ENCODE assay signal across 8 mouse cellular contexts in the genomic region with DNA sequence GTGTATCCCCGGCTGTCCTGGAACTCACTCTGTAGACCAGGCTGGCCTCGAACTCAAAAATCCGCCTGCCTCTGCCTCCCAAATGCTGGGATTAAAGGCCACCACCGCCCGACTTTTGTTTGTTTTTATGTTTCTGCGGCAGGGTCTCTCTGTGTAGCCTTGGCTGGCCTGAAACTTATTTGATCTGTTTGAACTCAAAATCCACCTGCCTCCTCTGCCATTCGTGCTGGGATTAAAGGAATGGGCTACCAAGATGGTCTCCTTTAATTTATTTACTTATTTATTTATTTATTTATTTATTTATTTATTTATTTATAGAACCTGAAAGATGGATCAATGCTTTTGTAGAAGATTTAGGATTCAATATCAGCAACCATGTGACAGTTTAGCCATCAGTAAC. TPM values are rescaled to one million over a fixed set of nuclear protein-coding genes. Genes with fewer than 3 reads are reported as not detected.
DNase-seq lines count a peak whose midpoint lies in the region; ATAC-seq and TF ChIP-seq lines count a peak whose summit lies in the region.
"Not testable (repeated sequence)": the region's sequence is repeated elsewhere in the genome, so short reads cannot be mapped to it uniquely, and the experiment has no call there.

No protein-coding gene starts in this region.

- peak overlapping the region; percentile 55 for H3K4me3 ChIP-seq in bone marrow macrophage, adult 2 months (ENCODE audit: insufficient read depth, low read length)
- H3K4me3 ChIP-seq in forebrain, embryonic 10.5 days: peak overlapping the region; percentile 83
- H3K4me3 ChIP-seq in heart, embryonic 13.5 days: peak overlapping the region; percentile 90
- peak overlapping the region; percentile 84 for H3K4me3 ChIP-seq in intestine, embryonic 14.5 days (ENCODE audit: low read depth, low read length)
- H3K4me3 ChIP-seq in limb, embryonic 12.5 days (replicated peaks): peak overlapping the region; percentile 73
- peak overlapping the region; percentile 75 for H3K4me3 ChIP-seq in lung, embryonic 16.5 days (ENCODE audit: low read length)
- peak overlapping the region; percentile 17; the same call in 1 of the 2 replicates for H3K4me3 ChIP-seq in neural tube, embryonic 11.5 days (ENCODE audit: low read depth, low read length)
- peak overlapping the region; percentile 94 for H3K4me3 ChIP-seq in testis, adult 2 months (ENCODE audit: control insufficient read depth, low read depth, low read length)

- H3K4me2 ChIP-seq in heart, embryonic 13.5 days: peak overlapping the region; percentile 84
- H3K4me2 ChIP-seq in intestine, embryonic 14.5 days (ENCODE audit: low read length): peak overlapping the region; percentile 72
- peak overlapping the region; percentile 50 for H3K4me2 ChIP-seq in limb, embryonic 12.5 days
- peak overlapping the region; percentile 61 for H3K4me2 ChIP-seq in lung, embryonic 16.5 days (ENCODE audit: low read depth, low read length)
- peak overlapping the region; percentile 20 for H3K4me2 ChIP-seq in neural tube, embryonic 11.5 days (ENCODE audit: low read depth)

- 25% methylated on average over 7 of the region's 7 CpGs for WGBS in forebrain, embryonic 10.5 days
- WGBS in heart, embryonic 13.5 days: 22% methylated on average over 7 of the region's 7 CpGs
- WGBS in intestine, embryonic 14.5 days: 16% methylated on average over 7 of the region's 7 CpGs
- WGBS in limb, embryonic 12.5 days: 19% methylated on average over 7 of the region's 7 CpGs
- WGBS in lung, embryonic 16.5 days: 10% methylated on average over 7 of the region's 7 CpGs
- WGBS in neural tube, embryonic 11.5 days: 22% methylated on average over 7 of the region's 7 CpGs

- DNase-seq in forebrain, embryonic 10.5 days (ENCODE audit: extremely low spot score, low spot score); neural tube, embryonic 11.5 days (ENCODE audit: low spot score): not testable (repeated sequence)
- DNase-seq in intestine, embryonic 14.5 days (ENCODE audit: low spot score): peak; percentile 59

- H3K9me3 ChIP-seq in forebrain, embryonic 10.5 days; heart, embryonic 13.5 days; intestine, embryonic 14.5 days (ENCODE audit: control insufficient read depth, low read length); limb, embryonic 12.5 days; lung, embryonic 16.5 days (ENCODE audit: control insufficient read depth, low read length); neural tube, embryonic 11.5 days (ENCODE audit: control insufficient read depth, low read length): not testable (repeated sequence)

- peak overlapping the region; percentile 75 for H3K27ac ChIP-seq in bone marrow macrophage, adult 2 months (ENCODE audit: insufficient read depth, low read depth, low read length)
- H3K27ac ChIP-seq in forebrain, embryonic 10.5 days: peak overlapping the region; percentile 92
- peak overlapping the region; percentile 83 for H3K27ac ChIP-seq in heart, embryonic 13.5 days (replicated peaks)
- peak overlapping the region; percentile 85 for H3K27ac ChIP-seq in intestine, embryonic 14.5 days (ENCODE audit: low read depth)
- peak overlapping the region; percentile 90 for H3K27ac ChIP-seq in limb, embryonic 12.5 days
- H3K27ac ChIP-seq in lung, embryonic 16.5 days (ENCODE audit: low read length): peak overlapping the region; percentile 92
- peak overlapping the region; percentile 34 for H3K27ac ChIP-seq in neural tube, embryonic 11.5 days (ENCODE audit: low read depth, low read length)
- peak overlapping the region; percentile 99 for H3K27ac ChIP-seq in testis, adult 2 months (ENCODE audit: control insufficient read depth, insufficient read depth, low read depth, low read length)

- peak overlapping the region; percentile 73 for H3K9ac ChIP-seq in heart, embryonic 13.5 days
- H3K9ac ChIP-seq in intestine, embryonic 14.5 days (ENCODE audit: low read length): peak overlapping the region; percentile 44
- H3K9ac ChIP-seq in limb, embryonic 12.5 days (replicated peaks): peak overlapping the region; percentile 44; the same call in 1 of the 2 replicates
- H3K9ac ChIP-seq in lung, embryonic 16.5 days (ENCODE audit: low read length): peak overlapping the region; percentile 68
- peak overlapping the region; percentile 0; the same call in 1 of the 2 replicates for H3K9ac ChIP-seq in neural tube, embryonic 11.5 days (ENCODE audit: low read length)

- not testable (repeated sequence) for ATAC-seq in heart, embryonic 13.5 days (ENCODE audit: extremely low read depth, insufficient number of reproducible peaks, low FRiP score, low TSS enrichment); intestine, embryonic 14.5 days (replicated peaks; ENCODE audit: low FRiP score, low TSS enrichment, low read depth); limb, embryonic 12.5 days (ENCODE audit: insufficient number of reproducible peaks, insufficient read depth, low FRiP score, low TSS enrichment, low read depth); lung, embryonic 16.5 days (ENCODE audit: low read depth); neural tube, embryonic 11.5 days (ENCODE audit: insufficient read depth, low FRiP score, low TSS enrichment)

- not testable (repeated sequence) for H3K27me3 ChIP-seq in forebrain, embryonic 10.5 days (ENCODE audit: poor library complexity, severe bottlenecking); heart, embryonic 13.5 days (replicated peaks); intestine, embryonic 14.5 days (replicated peaks; ENCODE audit: control insufficient read depth, insufficient read depth, low read length); limb, embryonic 12.5 days; lung, embryonic 16.5 days (ENCODE audit: control insufficient read depth, insufficient read depth, low read depth, low read length); neural tube, embryonic 11.5 days (ENCODE audit: control insufficient read depth, insufficient read depth, low read length); testis, adult 2 months (ENCODE audit: control insufficient read depth, insufficient read depth, low read length)

- TF ChIP-seq CTCF in bone marrow macrophage, adult 2 months (IDR thresholded peaks at IDR 0.05; ENCODE audit: low read depth, low read length); testis, adult 2 months (IDR thresholded peaks at IDR 0.05; ENCODE audit: control insufficient read depth, insufficient read depth, insufficient replicate concordance, low read depth, low read length): not testable (repeated sequence)

- H3K4me1 ChIP-seq in bone marrow macrophage, adult 2 months (ENCODE audit: control insufficient read depth, insufficient read depth, low read length): peaks cover 17% of the 10 kb centered on the region
- peaks cover 40% of the 10 kb centered on the region for H3K4me1 ChIP-seq in forebrain, embryonic 10.5 days
- H3K4me1 ChIP-seq in heart, embryonic 13.5 days: peaks cover 35% of the 10 kb centered on the region
- H3K4me1 ChIP-seq in intestine, embryonic 14.5 days (replicated peaks; ENCODE audit: control insufficient read depth, insufficient read depth, low read length): peaks cover 16% of the 10 kb centered on the region
- peaks cover 31% of the 10 kb centered on the region for H3K4me1 ChIP-seq in limb, embryonic 12.5 days (replicated peaks)
- peaks cover 23% of the 10 kb centered on the region for H3K4me1 ChIP-seq in lung, embryonic 16.5 days (replicated peaks; ENCODE audit: control insufficient read depth, insufficient read depth, low read length)
- peaks cover 14% of the 10 kb centered on the region for H3K4me1 ChIP-seq in neural tube, embryonic 11.5 days (ENCODE audit: control insufficient read depth, insufficient read depth, low read length)
- H3K4me1 ChIP-seq in testis, adult 2 months (ENCODE audit: control insufficient read depth, insufficient read depth, low read length): peaks cover 18% of the 10 kb centered on the region

- H3K36me3 ChIP-seq in forebrain, embryonic 10.5 days (replicated peaks); heart, embryonic 13.5 days; intestine, embryonic 14.5 days (ENCODE audit: control insufficient read depth, insufficient read depth, low read length); limb, embryonic 12.5 days; lung, embryonic 16.5 days (ENCODE audit: control insufficient read depth, insufficient read depth, low read length); neural tube, embryonic 11.5 days (ENCODE audit: control insufficient read depth, insufficient read depth, low read length); testis, adult 2 months (ENCODE audit: control insufficient read depth, insufficient read depth, low read length): not testable (repeated sequence)

- TF ChIP-seq POLR2A in bone marrow macrophage, adult 2 months (IDR thresholded peaks at IDR 0.05; ENCODE audit: borderline replicate concordance, low read depth, low read length); testis, adult 2 months (IDR thresholded peaks at IDR 0.05; ENCODE audit: control insufficient read depth, low read depth, low read length): not testable (repeated sequence)

RNA-seq across cellular contexts. Expression of a gene that starts 0.7 kb away (rescaled TPM):
- 33.1 and 33.7 TPM in 2 replicates for polyA plus RNA-seq in bone marrow macrophage, adult 2 months (2012; ENCODE audit: insufficient read depth, insufficient read length, missing spikeins)
- polyA plus RNA-seq in forebrain, embryonic 10.5 days (2016; fragmentation: Nextera tagmentation; extraction: Ambion mirVana): 40.4 and 42.9 TPM in 2 replicates
- 80.4 and 101 TPM in 2 replicates for polyA plus RNA-seq in heart, embryonic 13.5 days (2015; fragmentation: Nextera tagmentation; extraction: Ambion mirVana)
- polyA plus RNA-seq in intestine, embryonic 14.5 days (2014; fragmentation: Nextera tagmentation; extraction: Ambion mirVana): 43.7 and 44.8 TPM in 2 replicates
- polyA plus RNA-seq in limb, embryonic 12.5 days (2016; fragmentation: Nextera tagmentation; extraction: Ambion mirVana): 46.1 and 46.9 TPM in 2 replicates
- polyA plus RNA-seq in lung, embryonic 16.5 days (2015; fragmentation: Nextera tagmentation; extraction: Ambion mirVana): 57.7 TPM in 2 replicates
- polyA plus RNA-seq in neural tube, embryonic 11.5 days (2014; fragmentation: Nextera tagmentation; extraction: Ambion mirVana): 79.4 and 87.1 TPM in 2 replicates
- 98.6 and 107 TPM in 2 replicates for polyA plus RNA-seq in testis, adult 2 months (2012; rRNA removed)

RNA-seq across cellular contexts. Expression of a gene that starts 4.1 kb away (rescaled TPM):
- polyA plus RNA-seq in bone marrow macrophage, adult 2 months (2012; ENCODE audit: insufficient read depth, insufficient read length, missing spikeins): 26.4 and 28.6 TPM in 2 replicates
- polyA plus RNA-seq in forebrain, embryonic 10.5 days (2016; fragmentation: Nextera tagmentation; extraction: Ambion mirVana): 18.3 and 18.8 TPM in 2 replicates
- 12.7 and 13.2 TPM in 2 replicates for polyA plus RNA-seq in heart, embryonic 13.5 days (2015; fragmentation: Nextera tagmentation; extraction: Ambion mirVana)
- polyA plus RNA-seq in intestine, embryonic 14.5 days (2014; fragmentation: Nextera tagmentation; extraction: Ambion mirVana): 12.8 TPM in 2 replicates
- polyA plus RNA-seq in limb, embryonic 12.5 days (2016; fragmentation: Nextera tagmentation; extraction: Ambion mirVana): 18.1 and 22.2 TPM in 2 replicates
- 15.8 and 16.7 TPM in 2 replicates for polyA plus RNA-seq in lung, embryonic 16.5 days (2015; fragmentation: Nextera tagmentation; extraction: Ambion mirVana)
- polyA plus RNA-seq in neural tube, embryonic 11.5 days (2014; fragmentation: Nextera tagmentation; extraction: Ambion mirVana): 15.0 and 15.5 TPM in 2 replicates
- polyA plus RNA-seq in testis, adult 2 months (2012; rRNA removed): 35.0 and 36.9 TPM in 2 replicates

RNA-seq across cellular contexts. Expression of a gene that starts 20.3 kb away (rescaled TPM):
- not detected in 2 replicates for polyA plus RNA-seq in bone marrow macrophage, adult 2 months (2012; ENCODE audit: insufficient read depth, insufficient read length, missing spikeins)
- 6.3 and 8.5 TPM in 2 replicates for polyA plus RNA-seq in forebrain, embryonic 10.5 days (2016; fragmentation: Nextera tagmentation; extraction: Ambion mirVana)
- 1.7 and 2.1 TPM in 2 replicates for polyA plus RNA-seq in heart, embryonic 13.5 days (2015; fragmentation: Nextera tagmentation; extraction: Ambion mirVana)
- polyA plus RNA-seq in intestine, embryonic 14.5 days (2014; fragmentation: Nextera tagmentation; extraction: Ambion mirVana): 69.6 and 75.8 TPM in 2 replicates
- polyA plus RNA-seq in limb, embryonic 12.5 days (2016; fragmentation: Nextera tagmentation; extraction: Ambion mirVana): 9.0 and 9.5 TPM in 2 replicates
- 50.0 and 53.2 TPM in 2 replicates for polyA plus RNA-seq in lung, embryonic 16.5 days (2015; fragmentation: Nextera tagmentation; extraction: Ambion mirVana)
- 2.0 and 2.7 TPM in 2 replicates for polyA plus RNA-seq in neural tube, embryonic 11.5 days (2014; fragmentation: Nextera tagmentation; extraction: Ambion mirVana)
- 3.0 and 3.8 TPM in 2 replicates for polyA plus RNA-seq in testis, adult 2 months (2012; rRNA removed)

RNA-seq across cellular contexts. Expression of a gene that starts 26.8 kb away (rescaled TPM):
- 10.8 and 11.8 TPM in 2 replicates for polyA plus RNA-seq in bone marrow macrophage, adult 2 months (2012; ENCODE audit: insufficient read depth, insufficient read length, missing spikeins)
- polyA plus RNA-seq in forebrain, embryonic 10.5 days (2016; fragmentation: Nextera tagmentation; extraction: Ambion mirVana): 45.2 and 48.5 TPM in 2 replicates
- 41.6 and 51.4 TPM in 2 replicates for polyA plus RNA-seq in heart, embryonic 13.5 days (2015; fragmentation: Nextera tagmentation; extraction: Ambion mirVana)
- 42.6 and 45.4 TPM in 2 replicates for polyA plus RNA-seq in intestine, embryonic 14.5 days (2014; fragmentation: Nextera tagmentation; extraction: Ambion mirVana)
- 29.8 and 34.9 TPM in 2 replicates for polyA plus RNA-seq in limb, embryonic 12.5 days (2016; fragmentation: Nextera tagmentation; extraction: Ambion mirVana)
- 39.9 and 42.3 TPM in 2 replicates for polyA plus RNA-seq in lung, embryonic 16.5 days (2015; fragmentation: Nextera tagmentation; extraction: Ambion mirVana)
- 47.2 and 55.1 TPM in 2 replicates for polyA plus RNA-seq in neural tube, embryonic 11.5 days (2014; fragmentation: Nextera tagmentation; extraction: Ambion mirVana)
- 27.5 and 31.8 TPM in 2 replicates for polyA plus RNA-seq in testis, adult 2 months (2012; rRNA removed)

RNA-seq across cellular contexts. Expression of a gene that starts 28.6 kb away (rescaled TPM):
- polyA plus RNA-seq in bone marrow macrophage, adult 2 months (2012; ENCODE audit: insufficient read depth, insufficient read length, missing spikeins): 48.8 and 55.0 TPM in 2 replicates
- polyA plus RNA-seq in forebrain, embryonic 10.5 days (2016; fragmentation: Nextera tagmentation; extraction: Ambion mirVana): 62.6 and 71.5 TPM in 2 replicates
- polyA plus RNA-seq in heart, embryonic 13.5 days (2015; fragmentation: Nextera tagmentation; extraction: Ambion mirVana): 56.9 and 60.3 TPM in 2 replicates
- 70.1 and 74.6 TPM in 2 replicates for polyA plus RNA-seq in intestine, embryonic 14.5 days (2014; fragmentation: Nextera tagmentation; extraction: Ambion mirVana)
- polyA plus RNA-seq in limb, embryonic 12.5 days (2016; fragmentation: Nextera tagmentation; extraction: Ambion mirVana): 103 and 110 TPM in 2 replicates
- polyA plus RNA-seq in lung, embryonic 16.5 days (2015; fragmentation: Nextera tagmentation; extraction: Ambion mirVana): 178 and 186 TPM in 2 replicates
- polyA plus RNA-seq in neural tube, embryonic 11.5 days (2014; fragmentation: Nextera tagmentation; extraction: Ambion mirVana): 79.1 and 81.5 TPM in 2 replicates
- 35.1 and 47.1 TPM in 2 replicates for polyA plus RNA-seq in testis, adult 2 months (2012; rRNA removed)

Comparison
In these comparisons a context has a peak if more than half of its experiments do, and no peak if none do; other contexts are left out.
1. H3K27ac ChIP-seq: peak in every context shown above with its lines; median percentile 99 in testis, adult 2 months; 92 in forebrain, embryonic 10.5 days; 92 in lung, embryonic 16.5 days; 90 in limb, embryonic 12.5 days; 85 in intestine, embryonic 14.5 days; 83 in heart, embryonic 13.5 days; 75 in bone marrow macrophage, adult 2 months; 34 in neural tube, embryonic 11.5 days.
2. H3K4me3 ChIP-seq: peak in every context shown above with its lines; median percentile 94 in testis, adult 2 months; 90 in heart, embryonic 13.5 days; 84 in intestine, embryonic 14.5 days; 83 in forebrain, embryonic 10.5 days; 75 in lung, embryonic 16.5 days; 73 in limb, embryonic 12.5 days; 55 in bone marrow macrophage, adult 2 months; 17 in neural tube, embryonic 11.5 days.
3. H3K4me2 ChIP-seq: peak in every context shown above with its lines; median percentile 84 in heart, embryonic 13.5 days; 72 in intestine, embryonic 14.5 days; 61 in lung, embryonic 16.5 days; 50 in limb, embryonic 12.5 days; 20 in neural tube, embryonic 11.5 days.
4. H3K9ac ChIP-seq: peak in every context shown above with its lines; median percentile 73 in heart, embryonic 13.5 days; 68 in lung, embryonic 16.5 days; 44 in intestine, embryonic 14.5 days; 44 in limb, embryonic 12.5 days; 0 in neural tube, embryonic 11.5 days.